Mouse (Mus musculus) ovary, postnatal 14 days (tissue): ENCODE measurements at regions not wholly inside any gene's neighbourhood (a gene's known extent, or its start where the extent isn't known, plus 50 kb on each side); places are given as distances from the start of the nearest gene placed in this dataset.

Experiments
- DNase-seq: peaks from one replicate; pipeline ENCODE4 v3.0.0; 2022; ENCODE audit warnings: low spot score

DNA sequence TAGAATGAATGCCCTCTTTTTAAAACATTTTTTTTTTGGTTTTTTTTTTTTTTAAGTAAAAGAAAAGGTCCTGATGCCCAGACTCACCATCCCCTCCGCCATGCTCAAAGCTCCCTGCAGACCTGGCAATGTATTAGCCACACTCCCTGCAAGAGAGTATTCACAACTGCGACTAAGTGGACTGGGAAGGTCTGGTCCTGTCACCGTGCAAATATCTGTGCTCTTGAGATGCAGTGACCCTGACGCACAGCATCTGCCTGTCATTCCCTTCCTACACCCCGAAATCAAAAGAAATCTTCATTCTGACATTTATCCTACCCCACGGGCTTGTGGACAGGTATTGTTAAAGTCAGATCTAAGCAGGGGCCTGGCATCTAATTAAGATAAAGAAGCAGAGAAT lies 95.4 kb upstream of the Dio3 start:
- DNase-seq: no peak

DNA sequence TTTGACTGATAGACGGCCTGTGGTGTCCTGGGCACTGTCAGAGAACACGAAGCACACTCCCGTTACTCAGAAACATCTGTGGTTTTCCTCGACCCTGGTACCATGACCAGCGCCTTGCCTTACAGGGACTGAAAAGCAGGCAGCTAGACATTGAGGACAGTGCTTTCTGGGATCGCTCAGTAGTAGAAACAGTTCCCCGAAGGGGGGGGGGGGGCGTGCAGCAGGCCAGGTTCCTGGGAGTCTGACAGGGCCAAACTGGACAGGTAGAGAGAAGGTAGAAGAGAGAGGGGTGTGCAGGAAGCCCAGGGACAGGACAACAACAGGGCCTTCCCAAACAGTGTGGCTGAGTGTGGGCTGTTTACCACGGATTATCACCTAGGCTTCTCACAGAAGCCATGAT lies 93.5 kb upstream of the Dio3 start:
- no peak for DNase-seq

- no peak for DNase-seq
Measured at GRCm38 (mm10) chr12:110186381-110186780, 92.5 kb upstream of the Dio3 start.

DNA sequence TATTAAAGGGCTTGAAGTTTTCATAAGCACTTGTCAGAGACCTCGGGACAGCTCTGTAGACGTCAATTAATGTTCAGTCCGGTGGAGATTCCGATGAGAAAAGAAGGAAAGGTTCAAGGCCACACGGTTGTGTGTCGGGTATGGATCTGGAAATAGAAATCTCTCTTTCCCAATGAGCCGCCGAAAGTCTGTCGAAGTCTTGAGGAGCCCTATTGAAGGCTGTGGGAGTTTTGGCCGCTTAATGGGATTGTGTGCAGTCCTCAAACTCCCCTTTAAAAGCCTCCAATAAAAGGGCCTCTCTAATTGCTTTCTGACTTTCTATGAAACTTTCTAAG lies 92.0 kb upstream of the Dio3 start:
- no peak for DNase-seq

DNA sequence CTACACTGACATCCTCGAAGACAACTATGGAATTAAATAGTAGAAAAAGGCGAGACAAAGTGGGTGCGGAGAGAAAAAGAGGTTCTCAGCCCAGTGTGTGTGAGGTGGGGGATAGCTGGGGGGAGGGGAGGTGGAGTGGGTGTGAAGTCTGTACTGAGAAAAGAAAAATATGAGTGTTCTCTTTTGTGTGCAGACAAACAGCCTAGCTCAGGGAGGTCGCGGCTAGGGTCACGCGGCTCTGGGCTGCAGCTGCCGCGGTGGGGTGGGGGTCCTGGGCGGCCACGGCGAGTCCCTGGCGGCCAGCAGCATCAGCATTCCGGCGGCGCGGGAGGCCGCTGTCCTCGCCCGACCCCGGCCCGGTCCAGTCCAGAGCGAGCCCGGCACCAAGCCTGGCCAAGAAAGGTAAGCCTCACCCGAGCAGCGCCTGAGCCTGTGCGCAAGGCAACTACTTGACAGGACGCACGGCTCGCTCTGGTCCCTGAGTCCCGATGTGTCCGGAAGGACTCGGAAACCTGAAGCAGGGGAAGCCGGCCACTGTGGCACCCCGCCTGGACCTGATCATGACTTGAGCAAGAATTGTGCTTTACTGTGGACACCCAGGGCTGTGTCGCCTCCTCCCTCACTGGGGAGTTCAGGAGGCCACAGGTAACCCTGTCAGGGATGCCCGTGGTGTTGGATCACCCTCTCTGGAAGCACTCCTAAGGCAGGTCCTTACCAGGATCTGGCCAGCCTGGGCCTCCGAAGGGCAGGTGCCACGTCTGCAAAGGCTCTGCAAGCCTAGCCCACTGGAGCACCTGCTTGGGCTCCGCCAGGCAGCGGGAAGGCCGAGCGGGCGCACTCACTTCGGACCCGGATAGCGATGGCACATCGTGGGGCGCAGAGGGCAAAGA lies 91.4 kb upstream of the Dio3 start:
- DNase-seq: no peak

DNA sequence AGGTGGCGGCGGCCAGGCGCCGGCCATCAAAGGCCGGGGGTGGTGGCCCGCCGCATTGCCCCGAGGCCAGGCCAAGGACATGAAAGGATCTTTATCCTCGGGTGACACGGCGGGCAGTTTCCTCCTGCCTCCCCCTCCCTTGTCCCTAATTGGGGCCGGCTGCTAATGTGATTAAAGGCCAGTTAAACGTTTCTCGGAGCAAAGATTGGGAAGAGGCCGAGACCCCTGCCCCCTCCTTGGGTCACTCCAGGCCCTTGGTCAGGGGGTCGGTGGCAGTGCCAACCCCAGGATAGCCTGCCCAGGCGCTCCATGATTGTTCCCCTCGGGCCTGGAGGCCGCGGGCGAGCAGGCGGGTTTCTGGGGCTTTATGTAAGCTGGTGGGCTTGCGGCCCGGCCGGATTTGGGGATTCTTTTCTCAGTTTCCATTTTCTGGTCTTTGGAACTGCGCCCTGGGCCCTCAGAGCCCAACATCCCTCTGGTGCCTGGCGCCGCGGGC lies 90.7 kb upstream of the Dio3 start:
- no peak for DNase-seq

- no peak for DNase-seq
Measured at GRCm38 (mm10) chr12:110188641-110189328, 90.1 kb upstream of the Dio3 start.

DNA sequence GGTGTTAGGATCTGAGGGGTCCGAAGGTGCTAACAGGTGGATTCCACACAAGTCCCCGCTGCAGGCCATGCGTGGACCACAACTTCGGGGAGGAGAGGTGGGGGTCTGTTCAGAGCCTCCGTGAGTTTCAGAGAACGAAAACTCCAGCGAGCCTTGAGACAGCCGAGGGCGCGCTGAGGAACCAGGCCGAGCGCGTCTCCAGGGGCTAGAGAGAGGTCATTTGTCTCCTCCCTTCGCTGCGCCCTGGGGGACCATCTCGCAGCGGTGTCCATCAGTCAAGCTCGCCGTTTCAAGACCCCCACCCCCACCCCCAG lies 89.6 kb upstream of the Dio3 start:
- no peak for DNase-seq

- no peak for DNase-seq
Measured at GRCm38 (mm10) chr12:110192186-110192585, 86.7 kb upstream of the Dio3 start.

DNA sequence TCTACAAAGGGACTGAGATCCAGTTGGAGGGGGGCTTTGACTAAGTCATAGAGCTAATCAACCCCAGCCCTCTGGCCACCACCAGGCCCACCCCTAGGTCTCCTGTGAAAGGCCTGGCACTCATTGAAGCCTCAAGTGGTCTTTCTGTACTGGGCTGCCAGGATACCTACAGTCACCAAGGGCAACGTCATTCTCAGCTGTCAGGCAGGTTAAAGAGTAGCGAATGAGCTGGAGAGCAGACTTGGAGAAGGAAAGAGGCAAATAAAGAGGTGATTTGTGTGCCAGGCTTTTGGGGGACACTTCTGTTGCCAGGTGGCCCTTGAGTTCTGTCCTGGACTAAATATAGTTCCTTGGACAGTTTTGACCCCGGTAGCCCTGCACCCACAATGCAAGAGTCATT lies 81.5 kb upstream of the Dio3 start:
- DNase-seq: no peak

DNA sequence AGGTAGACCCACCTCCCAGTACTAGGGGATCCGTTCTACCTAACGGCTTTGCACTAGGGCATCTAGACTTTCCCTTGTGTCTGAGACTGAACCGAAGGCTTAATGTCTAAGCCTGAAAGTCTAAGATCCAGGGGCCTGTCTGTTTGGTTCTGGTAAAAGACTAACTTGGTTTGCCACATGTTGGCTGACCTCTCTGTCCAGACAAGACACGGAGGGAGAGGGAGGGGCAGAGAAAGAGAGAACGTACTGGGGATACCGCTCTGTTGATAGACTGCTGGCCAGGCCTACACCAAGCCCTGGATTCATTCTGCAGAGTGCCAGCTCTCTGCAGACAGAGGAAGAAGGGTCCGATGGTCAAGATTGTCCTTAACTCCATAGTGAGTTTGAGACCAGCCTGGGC lies 78.4 kb upstream of the Dio3 start:
- no peak for DNase-seq

DNA sequence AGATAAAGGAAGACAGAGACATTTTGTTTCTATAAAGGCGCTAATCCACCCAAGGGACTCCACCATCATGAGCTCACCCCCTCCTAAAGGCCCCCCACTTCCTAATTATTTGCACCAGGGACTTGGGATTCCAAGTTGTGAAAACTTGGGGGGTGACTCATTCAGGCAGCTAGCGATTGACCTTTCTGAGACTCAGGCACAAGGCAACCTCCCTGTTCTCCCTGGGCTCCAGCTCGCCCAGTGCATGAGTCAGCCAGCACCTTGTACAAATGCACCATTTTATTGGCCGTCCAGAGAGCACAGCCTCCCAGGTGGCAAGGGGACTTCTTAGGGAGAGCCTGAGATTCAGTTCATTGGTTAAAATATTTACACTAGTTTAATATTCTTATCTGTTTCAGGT lies 78.0 kb upstream of the Dio3 start:
- DNase-seq: no peak

DNA sequence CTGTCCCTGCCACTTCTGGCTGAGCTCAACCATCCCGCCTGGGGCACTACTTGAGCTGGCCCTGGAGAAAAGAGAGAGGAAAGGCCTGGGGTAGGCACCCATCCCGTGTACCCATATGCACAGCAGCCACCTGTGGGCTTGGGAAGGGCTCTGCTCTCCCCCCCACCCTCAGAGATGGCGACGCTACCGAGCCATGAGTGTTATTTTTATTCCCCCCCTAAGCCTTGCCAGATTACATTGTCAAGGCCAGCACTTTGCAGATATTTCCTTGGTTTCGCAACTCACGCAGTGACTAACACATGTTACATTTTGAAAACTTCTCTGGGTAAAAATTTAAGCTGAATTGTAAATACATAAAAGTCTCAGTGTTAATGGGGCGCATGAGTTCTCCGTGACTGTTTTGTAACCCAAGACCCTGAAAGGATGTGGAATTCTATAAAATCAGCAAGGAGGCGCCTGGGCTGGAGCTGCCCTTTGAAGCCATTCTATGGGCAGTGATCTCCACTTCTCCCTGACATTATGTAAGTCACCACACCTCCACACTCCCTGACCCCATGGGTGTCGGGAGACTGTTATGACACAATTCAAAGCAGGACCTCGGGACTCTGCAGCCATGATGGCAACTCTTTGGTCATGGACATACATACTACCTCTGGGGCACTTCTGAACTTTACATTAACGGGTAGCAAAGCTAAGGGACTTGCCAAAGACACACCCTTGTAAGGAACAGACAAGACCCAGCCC lies 75.4 kb upstream of the Dio3 start:
- no peak for DNase-seq

- no peak for DNase-seq
Measured at GRCm38 (mm10) chr12:110204246-110204989, 74.5 kb upstream of the Dio3 start.

DNA sequence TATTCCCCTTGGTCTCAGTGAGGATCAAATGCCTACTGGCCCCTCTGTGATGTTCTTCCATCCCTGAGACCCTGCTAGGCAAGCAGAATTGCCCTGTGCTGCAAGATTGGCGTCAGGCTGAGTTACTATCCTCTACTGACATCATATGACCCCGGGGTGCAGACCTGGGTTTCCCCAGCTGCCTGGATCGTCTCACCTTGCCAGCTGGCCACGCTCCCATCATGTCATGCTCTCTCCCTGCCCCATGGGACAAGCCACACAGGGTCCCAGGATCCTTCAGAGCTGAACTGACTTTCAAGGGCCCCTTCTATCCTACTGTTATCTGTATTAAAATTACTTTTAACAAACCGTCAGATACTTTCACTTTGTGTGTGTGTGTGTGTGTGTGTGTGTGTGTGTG lies 72.6 kb upstream of the Dio3 start:
- DNase-seq: no peak

GRCm38 (mm10) chr12:110206812-110207211 lies 72.1 kb upstream of the Dio3 start:
- DNase-seq: no peak

- no peak for DNase-seq
Measured at GRCm38 (mm10) chr12:110207246-110207852, 71.5 kb upstream of the Dio3 start.

- no peak for DNase-seq
Measured at GRCm38 (mm10) chr12:110212716-110213115, 66.2 kb upstream of the Dio3 start.

GRCm38 (mm10) chr12:110214833-110215232 lies 64.0 kb upstream of the Dio3 start:
- DNase-seq: no peak

GRCm38 (mm10) chr12:110215311-110215710 lies 63.6 kb upstream of the Dio3 start:
- no peak for DNase-seq

DNA sequence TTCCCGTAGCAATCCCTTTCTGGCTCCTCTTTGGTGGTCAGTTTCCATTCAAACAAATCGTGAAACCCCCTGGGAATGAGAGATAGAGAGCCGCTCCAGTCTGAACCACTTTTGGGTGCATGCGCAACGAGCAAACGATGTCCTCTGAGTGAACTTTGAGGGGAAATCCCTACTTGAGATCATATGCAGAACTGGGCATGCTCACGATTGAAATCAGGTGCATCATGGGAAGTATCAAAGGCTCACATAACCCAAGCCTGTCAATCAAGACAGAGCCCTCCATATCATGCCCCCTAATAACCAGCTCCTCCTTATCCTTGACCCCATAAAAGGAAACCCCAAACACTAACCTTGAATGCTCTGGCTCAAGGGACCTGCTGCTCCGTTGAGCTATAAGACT lies 59.1 kb upstream of the Dio3 start:
- DNase-seq: no peak

- no peak for DNase-seq
Measured at GRCm38 (mm10) chr12:110220516-110220915, 58.4 kb upstream of the Dio3 start.
